Mouse (Mus musculus) hindbrain, embryonic 15.5 days (tissue): ENCODE measurements around the gene Gpsm3. TPM values are rescaled to one million over a fixed set of nuclear protein-coding genes. Genes with fewer than 3 reads are reported as not detected.

Experiments
- ATAC-seq: fragments of 200-750 bp; cut with Nextera tagmentation; 2 replicates; pipeline ENCODE4 v1.8.0; 2017; ENCODE audit warnings: low read depth, moderate number of reproducible peaks, moderate TSS enrichment; ENCODE audit not compliant: low FRiP score
- H3K27ac ChIP-seq: fragments of 300-500 bp; sonication (generic); replicated peaks from 2 replicates; pipeline ENCODE4 v1.5.1; 2015; ENCODE audit warnings: mild to moderate bottlenecking, inconsistent platforms
- H3K27me3 ChIP-seq: fragments of 300-500 bp; sonication (generic); 2 replicates; pipeline ENCODE4 v1.6.1; 2015; ENCODE audit warnings: control low read depth, inconsistent platforms
- H3K36me3 ChIP-seq: fragments of 300-500 bp; sonication (generic); 2 replicates; pipeline ENCODE4 v1.6.1; 2015; ENCODE audit warnings: control low read depth, inconsistent platforms
- H3K4me1 ChIP-seq: fragments of 300-500 bp; sonication (generic); replicated peaks from 2 replicates; pipeline ENCODE4 v1.6.1; 2015; ENCODE audit warnings: control low read depth, inconsistent platforms
- H3K4me2 ChIP-seq: fragments of 300-500 bp; sonication (generic); 2 replicates; pipeline ENCODE4 v1.6.1; 2015; ENCODE audit warnings: moderate library complexity, mild to moderate bottlenecking, inconsistent platforms
- H3K4me3 ChIP-seq: fragments of 300-500 bp; sonication (generic); 2 replicates; pipeline ENCODE4 v1.5.1; 2015; ENCODE audit warnings: mild to moderate bottlenecking, inconsistent platforms
- H3K9ac ChIP-seq: fragments of 300-500 bp; sonication (generic); 2 replicates; pipeline ENCODE4 v1.6.1; 2015; ENCODE audit warnings: inconsistent platforms
- H3K9me3 ChIP-seq: fragments of 300-500 bp; sonication (generic); 2 replicates; pipeline ENCODE4 v1.6.1; 2016; ENCODE audit warnings: control low read depth, inconsistent platforms
- WGBS: fragments of 180-500 bp; shearing (Covaris S2); methylation state at CpG from one replicate; pipeline ENCODE4 v1.1.7; 2015; 5-methylcytosine and 5-hydroxymethylcytosine counted together
- polyA plus RNA-seq: library from polyadenylated mRNA; unstranded; fragments of >200 nt; fragmentation: Nextera tagmentation; extraction: Ambion mirVana; gene quantifications from 2 replicates; pipeline ENCODE4 v1.2.1, GENCODE M21; 2015

The Gpsm3 gene
- polyA plus RNA-seq, 1 experiment from 2014 or later: 4.1 TPM

DNA sequence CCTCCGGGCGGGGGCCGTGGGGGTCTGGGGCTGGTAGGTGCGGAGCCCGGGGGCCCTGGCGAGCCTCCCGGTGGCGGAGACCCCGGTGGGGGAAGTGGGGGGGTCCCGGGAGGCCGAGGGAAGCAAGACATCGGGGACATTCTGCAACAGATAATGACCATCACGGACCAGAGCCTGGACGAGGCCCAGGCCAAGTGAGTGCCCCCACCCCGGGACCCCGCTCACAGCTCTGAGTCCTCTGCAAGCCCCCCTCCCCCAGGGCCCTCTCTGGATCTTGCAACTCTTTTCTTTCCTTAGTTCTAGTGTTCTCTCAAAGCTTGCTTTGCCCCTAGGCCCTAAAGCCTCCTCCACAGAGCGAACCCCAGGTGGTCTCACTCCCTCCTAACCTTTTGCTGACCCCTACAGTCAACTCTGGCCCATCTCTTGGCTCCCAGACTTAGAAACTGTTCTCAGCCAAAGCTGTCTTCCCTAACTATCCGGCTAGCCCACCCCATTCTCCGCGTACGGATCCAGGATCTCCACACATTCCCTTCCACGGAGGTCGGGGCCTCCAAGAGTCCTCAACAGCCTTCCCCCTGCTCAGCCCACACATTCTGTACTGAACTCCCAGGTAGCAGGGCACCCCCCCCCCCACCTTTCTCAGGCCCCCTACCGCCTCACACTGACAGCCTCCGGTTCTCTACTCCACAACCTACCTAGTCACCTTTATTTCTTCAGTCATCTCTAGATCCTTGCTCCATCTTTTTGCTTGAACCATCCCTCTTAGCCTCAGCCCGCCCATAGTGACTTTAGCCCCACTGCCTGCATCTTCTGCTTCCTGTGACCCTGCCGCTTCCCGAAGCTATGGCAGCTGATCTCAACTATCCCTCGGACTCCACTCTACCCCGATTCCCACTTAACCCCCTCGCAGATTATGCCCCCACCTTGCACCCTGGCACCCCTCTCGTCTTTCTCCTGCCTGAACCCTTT, 3.3 kb downstream of the Gpsm3 start:
- Histone ChIP-seq H3K9me3 (no peaks in the 10 kb centered on the region), H3K27me3 (no peaks in the 10 kb centered on the region), H3K36me3 (peaks cover 17% of the 10 kb centered on the region), H3K9ac (peak overlapping the region; percentile 95), H3K4me3 (peak overlapping the region; percentile 85), H3K27ac (peak overlapping the region; percentile 98), H3K4me1 (peaks cover 67% of the 10 kb centered on the region), H3K4me2 (peak overlapping the region; percentile 89)
- WGBS: 2% methylated on average over 25 of the region's 32 CpGs
- ATAC-seq: peak; percentile 20; the same call in 1 of the 2 replicates

DNA sequence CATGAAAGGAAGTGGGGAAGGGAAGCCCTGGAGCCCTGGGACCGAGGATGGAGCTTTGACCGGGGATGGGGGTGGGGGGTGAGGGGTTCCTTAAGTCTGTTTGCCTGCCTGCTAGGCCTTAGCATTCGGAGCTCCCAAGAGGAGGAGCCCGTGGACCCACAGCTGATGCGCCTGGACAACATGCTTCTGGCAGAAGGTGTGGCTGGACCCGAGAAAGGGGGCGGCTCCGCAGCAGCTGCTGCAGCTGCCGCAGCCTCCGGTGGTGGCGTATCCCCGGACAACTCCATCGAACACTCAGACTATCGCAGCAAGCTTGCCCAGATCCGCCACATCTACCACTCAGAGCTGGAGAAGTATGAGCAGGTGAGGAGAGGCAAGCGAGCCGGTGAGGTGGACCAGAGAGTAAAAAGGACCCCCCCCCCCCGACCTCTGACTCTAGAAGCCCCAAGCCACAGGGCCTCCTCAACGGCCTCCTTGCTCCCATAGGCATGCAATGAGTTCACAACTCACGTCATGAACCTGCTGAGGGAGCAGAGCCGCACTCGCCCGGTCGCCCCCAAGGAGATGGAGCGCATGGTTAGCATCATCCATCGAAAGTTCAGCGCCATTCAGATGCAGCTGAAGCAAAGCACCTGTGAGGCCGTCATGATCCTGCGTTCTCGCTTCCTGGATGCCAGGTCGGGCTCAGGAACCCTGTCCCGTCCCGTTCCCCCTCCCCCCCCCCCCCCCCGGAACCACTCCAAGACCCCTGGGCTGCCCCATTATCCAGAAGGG, 4.3 kb downstream of the Gpsm3 start:
- peak overlapping the region; percentile 95 for H3K9ac ChIP-seq
- no peaks in the 10 kb centered on the region for H3K9me3 ChIP-seq
- H3K27ac ChIP-seq: peak overlapping the region; percentile 98
- H3K36me3 ChIP-seq: peaks cover 17% of the 10 kb centered on the region
- peak overlapping the region; percentile 85 for H3K4me3 ChIP-seq
- peaks cover 57% of the 10 kb centered on the region for H3K4me1 ChIP-seq
- H3K27me3 ChIP-seq: no peaks in the 10 kb centered on the region
- WGBS: 47% methylated on average over 34 of the region's 34 CpGs
- no peak for ATAC-seq
- peak overlapping the region; percentile 89 for H3K4me2 ChIP-seq

DNA sequence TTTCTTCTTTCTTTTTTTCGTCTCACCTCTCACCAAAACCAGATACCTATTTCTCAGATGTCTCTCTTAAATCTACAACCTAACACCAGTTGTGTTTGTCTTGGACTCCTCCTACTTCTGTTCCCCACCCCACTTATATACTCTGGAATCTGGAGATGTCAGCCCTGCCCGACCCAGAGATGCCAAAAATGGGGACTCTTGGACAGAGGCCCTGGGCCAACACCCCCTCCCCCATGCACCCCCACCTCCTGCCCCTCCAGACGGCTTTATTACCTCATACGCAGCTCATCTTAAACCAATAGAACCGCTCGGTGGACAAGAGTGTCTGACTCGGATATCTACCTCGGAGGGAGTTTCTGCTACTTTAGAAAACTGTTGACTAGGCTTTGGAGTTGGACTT, 6.5 kb downstream of the Gpsm3 start:
- WGBS: 78% methylated on average over 8 of the region's 8 CpGs

DNA sequence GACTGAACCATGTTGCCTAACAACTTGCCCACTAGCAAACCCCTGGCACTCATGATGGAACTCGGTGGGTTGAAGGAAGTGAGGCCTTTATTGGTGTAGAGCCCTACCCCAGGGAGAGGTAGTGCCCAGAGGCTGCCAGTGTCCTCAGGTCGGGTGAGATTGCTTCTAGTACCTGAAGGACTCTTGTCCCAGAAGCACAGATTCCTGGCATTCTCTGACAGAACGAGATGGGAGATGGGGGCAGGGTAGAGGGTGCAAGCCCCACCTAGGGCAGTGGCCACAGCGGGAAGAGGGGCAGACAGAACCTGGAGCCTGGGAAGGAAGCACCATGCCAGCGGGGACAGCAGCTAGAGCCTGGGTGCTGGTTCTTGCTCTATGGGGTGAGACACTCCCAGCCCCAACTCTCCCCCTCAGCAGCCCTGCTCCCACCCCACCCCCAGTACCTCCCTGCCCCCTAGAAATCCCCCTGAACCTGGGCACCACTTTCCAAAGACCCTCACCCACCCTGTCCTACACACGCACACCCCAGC, 8.0 kb downstream of the Gpsm3 start, which contains the start of gene Ager:
TSS of gene Ager (plus strand) at position 297 of the 530 bp plus-strand sequence.
- ATAC-seq: no peak
- H3K4me1 ChIP-seq: peaks cover 41% of the 10 kb centered on the region
- H3K36me3 ChIP-seq: peaks cover 31% of the 10 kb centered on the region
- H3K4me3 ChIP-seq: no peak within 1 kb of the TSS
- no peak within 1 kb of the TSS for H3K4me2 ChIP-seq
- no peaks in the 10 kb centered on the region for H3K27me3 ChIP-seq
- 31% methylated on average over 6 of the region's 6 CpGs for WGBS
- no peak within 1 kb of the TSS for H3K27ac ChIP-seq
- no peak within 1 kb of the TSS for H3K9ac ChIP-seq
- no peaks in the 10 kb centered on the region for H3K9me3 ChIP-seq

More for the DNA sequence above, 6.5 kb downstream of the Gpsm3 start:
- Histone ChIP-seq H3K4me1 (peaks cover 39% of the 10 kb centered on the region), H3K9ac (no peak overlapping the region), H3K36me3 (peaks cover 26% of the 10 kb centered on the region), H3K27ac (no peak overlapping the region), H3K27me3 (no peaks in the 10 kb centered on the region), H3K9me3 (no peaks in the 10 kb centered on the region), H3K4me2 (no peak overlapping the region), H3K4me3 (no peak overlapping the region)
- ATAC-seq: no peak

DNA sequence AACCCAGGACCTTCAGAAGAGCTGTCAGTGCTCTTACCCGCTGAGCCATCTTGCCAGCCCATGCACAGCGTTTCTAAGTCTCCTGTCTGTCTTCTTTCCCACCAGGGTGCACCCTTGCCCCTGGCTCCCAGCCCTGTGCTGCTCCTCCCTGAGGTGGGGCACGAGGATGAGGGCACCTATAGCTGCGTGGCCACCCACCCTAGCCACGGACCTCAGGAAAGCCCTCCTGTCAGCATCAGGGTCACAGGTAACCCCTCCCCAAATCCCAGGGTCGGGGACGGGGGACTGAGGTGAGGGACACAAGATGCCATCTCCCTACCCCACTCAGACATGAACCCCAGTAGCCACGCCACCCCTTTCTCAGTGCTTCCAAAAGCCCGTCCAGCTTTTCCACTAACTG, 10.3 kb downstream of the Gpsm3 start:
- no peak overlapping the region for H3K27ac ChIP-seq
- H3K9ac ChIP-seq: no peak overlapping the region
- ATAC-seq: no peak
- 74% methylated on average over 9 of the region's 9 CpGs for WGBS
- peaks cover 29% of the 10 kb centered on the region for H3K4me1 ChIP-seq
- no peak overlapping the region for H3K4me3 ChIP-seq
- H3K9me3 ChIP-seq: no peaks in the 10 kb centered on the region
- peaks cover 25% of the 10 kb centered on the region for H3K36me3 ChIP-seq
- no peak overlapping the region for H3K4me2 ChIP-seq
- H3K27me3 ChIP-seq: no peaks in the 10 kb centered on the region

DNA sequence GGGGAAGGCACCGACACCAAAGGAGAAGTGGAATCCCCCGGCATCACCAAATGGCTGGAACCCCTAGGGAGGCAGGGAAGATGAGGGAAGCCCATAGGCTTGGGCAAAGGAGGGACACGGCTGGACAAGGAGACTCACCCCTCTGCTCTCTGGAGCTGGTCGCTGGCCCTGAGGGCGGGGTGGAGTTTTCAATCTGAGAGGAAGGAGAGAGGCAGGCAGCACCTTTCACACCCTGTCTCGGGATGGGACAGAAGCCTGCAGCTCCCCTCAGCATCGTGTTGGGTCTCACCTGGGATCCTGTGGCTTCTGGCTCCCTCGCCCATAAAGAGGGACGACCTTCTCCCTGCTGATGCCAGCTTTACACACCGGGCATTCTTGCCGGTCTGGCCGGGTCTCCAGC, 12.2 kb downstream of the Gpsm3 start:
- H3K9ac ChIP-seq: no peak overlapping the region
- peaks cover 14% of the 10 kb centered on the region for H3K36me3 ChIP-seq
- H3K4me2 ChIP-seq: peak overlapping the region; percentile 85
- H3K9me3 ChIP-seq: no peaks in the 10 kb centered on the region
- H3K27ac ChIP-seq: no peak overlapping the region
- no peak for ATAC-seq
- peaks cover 30% of the 10 kb centered on the region for H3K4me1 ChIP-seq
- no peaks in the 10 kb centered on the region for H3K27me3 ChIP-seq
- 89% methylated on average over 12 of the region's 12 CpGs for WGBS
- peak overlapping the region; percentile 58; the same call in 1 of the 2 replicates for H3K4me3 ChIP-seq

DNA sequence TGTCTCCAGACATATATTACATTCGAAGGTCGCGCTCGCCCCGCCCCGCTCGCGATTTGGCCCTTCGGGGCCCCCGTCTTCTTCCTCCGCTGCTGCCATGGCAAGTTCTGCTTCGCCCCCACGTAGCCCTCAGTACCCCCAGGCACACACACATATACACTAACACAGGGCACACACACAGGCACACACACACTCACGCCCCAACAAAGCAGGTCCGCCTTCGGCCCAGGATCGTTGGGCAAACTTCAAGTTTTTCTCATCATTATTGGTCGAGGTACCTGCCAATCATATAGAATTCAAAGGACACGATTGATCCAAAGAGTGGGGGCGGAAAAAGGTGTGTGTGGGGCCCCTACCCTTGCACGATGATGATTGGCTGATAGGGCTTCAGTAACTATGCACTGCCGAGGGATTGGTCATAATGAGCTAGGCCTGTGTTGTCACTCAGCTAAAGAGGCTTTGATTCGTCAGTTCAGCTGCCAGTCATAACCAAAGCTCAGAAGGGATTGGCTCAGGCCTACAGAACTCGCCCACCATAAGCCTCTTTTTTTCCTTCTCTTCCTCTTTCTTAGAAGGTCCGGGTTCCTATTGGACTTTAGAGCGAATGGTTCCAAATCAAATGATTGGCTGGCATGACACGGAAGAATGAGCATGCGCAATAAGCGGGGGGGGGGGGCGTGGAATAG, 13.9 kb downstream of the Gpsm3 start, which contains the start of gene Rnf5:
TSS of gene Rnf5 (minus strand) at position 316 of the 686 bp plus-strand sequence.
- ATAC-seq: peak; percentile 94
- Histone ChIP-seq H3K36me3 (peaks cover 14% of the 10 kb centered on the region), H3K4me1 (peaks cover 47% of the 10 kb centered on the region), H3K9me3 (no peaks in the 10 kb centered on the region), H3K4me3 (peak within 1 kb of the TSS; percentile 67), H3K27ac (peak within 1 kb of the TSS; percentile 95), H3K27me3 (no peaks in the 10 kb centered on the region), H3K4me2 (peak within 1 kb of the TSS; percentile 92), H3K9ac (peak within 1 kb of the TSS; percentile 87)
- WGBS: under 1% methylated on average over 30 of the region's 30 CpGs

DNA sequence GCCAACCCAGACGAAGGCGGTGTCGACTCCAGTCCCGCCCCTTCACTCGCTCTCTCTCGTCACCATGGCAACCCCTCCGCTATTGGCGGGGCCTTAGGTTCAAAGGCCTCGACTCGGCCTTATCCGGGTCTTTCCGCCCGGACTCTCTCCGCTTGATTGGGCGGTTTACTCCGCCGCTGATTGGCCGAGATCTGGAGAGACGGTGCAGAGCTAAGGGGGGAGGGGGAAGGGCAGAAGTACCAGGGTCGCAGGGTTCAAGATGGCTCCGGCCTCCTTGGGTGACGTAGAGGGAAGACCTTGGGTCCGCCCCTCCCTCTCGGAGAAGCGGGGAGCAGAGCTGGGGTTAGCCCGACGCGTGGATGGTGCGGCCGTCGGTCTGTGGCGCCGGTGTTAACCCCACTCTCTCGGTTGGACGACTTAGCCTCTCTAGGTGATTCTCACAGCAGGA, 14.5 kb downstream of the Gpsm3 start, which contains the start of gene Agpat1:
TSS of gene Agpat1 (plus strand) at position 202 of the 448 bp plus-strand sequence.
- H3K4me3 ChIP-seq: peak within 1 kb of the TSS; percentile 67
- H3K27me3 ChIP-seq: no peaks in the 10 kb centered on the region
- H3K27ac ChIP-seq: peak within 1 kb of the TSS; percentile 95
- peak; percentile 91 for ATAC-seq
- H3K9me3 ChIP-seq: no peaks in the 10 kb centered on the region
- H3K9ac ChIP-seq: peak within 1 kb of the TSS; percentile 87
- peak within 1 kb of the TSS; percentile 92 for H3K4me2 ChIP-seq
- peaks cover 53% of the 10 kb centered on the region for H3K4me1 ChIP-seq
- peaks cover 14% of the 10 kb centered on the region for H3K36me3 ChIP-seq
- WGBS: 0% methylated on average over 35 of the region's 35 CpGs

DNA sequence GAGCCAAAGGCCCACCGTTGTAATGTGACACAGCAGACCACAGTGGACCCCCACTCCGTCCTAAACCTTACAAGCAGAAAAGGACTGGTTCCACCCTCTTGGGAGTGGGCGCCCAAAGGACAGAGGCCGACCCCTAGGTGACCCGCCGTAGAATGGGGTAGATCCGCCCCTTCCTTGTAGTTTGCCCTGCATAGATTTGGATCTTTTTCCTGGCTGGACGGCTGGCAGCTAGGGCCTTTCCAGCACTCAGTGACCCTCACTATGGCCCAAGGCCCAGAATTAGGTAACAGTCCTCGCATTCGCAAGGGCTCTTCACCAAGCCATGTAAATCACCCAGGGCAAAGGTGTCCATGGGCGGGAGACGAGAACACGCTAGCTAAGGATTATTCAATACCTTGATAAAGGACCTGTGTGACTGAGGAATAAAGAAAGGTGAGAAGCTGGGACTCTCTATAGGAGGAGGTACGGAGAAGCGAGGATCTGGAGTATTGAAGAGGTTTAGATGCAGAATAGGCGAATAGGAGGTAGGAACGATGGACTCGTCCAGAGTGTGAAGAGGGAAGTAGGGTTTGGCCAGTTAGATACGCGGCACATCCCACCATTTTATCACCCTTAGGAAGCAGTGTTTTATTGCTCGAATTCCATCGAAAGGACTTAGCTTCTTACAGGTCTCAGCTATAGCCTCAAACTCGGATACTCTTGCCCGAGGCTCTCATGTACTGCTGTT, 15.1 kb downstream of the Gpsm3 start:
- H3K4me2 ChIP-seq: peak overlapping the region; percentile 92
- no peaks in the 10 kb centered on the region for H3K9me3 ChIP-seq
- peaks cover 56% of the 10 kb centered on the region for H3K4me1 ChIP-seq
- H3K27ac ChIP-seq: peak overlapping the region; percentile 95
- peaks cover 14% of the 10 kb centered on the region for H3K36me3 ChIP-seq
- ATAC-seq: no peak
- H3K27me3 ChIP-seq: no peaks in the 10 kb centered on the region
- WGBS: 16% methylated on average over 24 of the region's 24 CpGs
- peak overlapping the region; percentile 87 for H3K9ac ChIP-seq
- peak overlapping the region; percentile 67 for H3K4me3 ChIP-seq

DNA sequence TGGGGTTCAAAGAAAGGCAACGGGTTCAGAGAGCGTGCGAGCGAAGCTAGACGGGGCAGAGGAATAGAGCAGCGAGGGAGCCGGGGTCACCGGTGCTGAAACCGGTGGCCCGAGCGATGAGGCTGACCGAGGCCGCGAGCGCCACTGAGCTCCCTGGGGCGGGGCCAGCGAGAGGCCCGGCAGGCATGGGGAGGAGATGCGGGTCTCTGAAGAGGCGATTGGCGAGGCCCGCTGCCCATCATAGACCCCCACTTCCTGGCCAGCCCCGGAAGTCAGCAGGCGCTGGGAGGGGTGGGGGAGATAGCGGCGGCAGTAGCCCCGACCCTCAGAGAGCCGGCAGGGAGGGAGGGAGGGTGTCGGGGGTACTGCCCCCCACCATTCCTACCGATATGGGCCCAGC, 16.0 kb downstream of the Gpsm3 start:
- ATAC-seq: peak; percentile 49
- Histone ChIP-seq H3K27me3 (no peaks in the 10 kb centered on the region), H3K4me3 (peak overlapping the region; percentile 67), H3K4me2 (peak overlapping the region; percentile 92), H3K27ac (peak overlapping the region; percentile 95), H3K9me3 (no peaks in the 10 kb centered on the region), H3K4me1 (peaks cover 56% of the 10 kb centered on the region), H3K9ac (peak overlapping the region; percentile 87), H3K36me3 (peaks cover 8% of the 10 kb centered on the region)
- 0% methylated on average over 28 of the region's 30 CpGs for WGBS
